Mouse (Mus musculus) left cerebral cortex, postnatal 14 days (tissue): ENCODE results near the gene Arxes2. TPM values are rescaled to one million over a fixed set of nuclear protein-coding genes. Genes with fewer than 3 reads are reported as not detected.
"Not testable (repeated sequence)": the region's sequence is repeated elsewhere in the genome, so short reads cannot be mapped to it uniquely, and the experiment has no call there.

Experiments
- DNase-seq, 2 experiments: peaks; one replicate each; pipeline ENCODE4 v3.0.0; 2021 to 2022; ENCODE audit warnings: low spot score in 2 of 2, mixed read lengths in 1 of 2
- intact Hi-C: fragments of 180-260 bp; cut with DNase I; formaldehyde crosslinking; loops from one replicate; pipeline ENCODE4 v1.15.1; 2025
- long read RNA-seq, 2 experiments: library from polyadenylated mRNA; stranded (forward); transcript quantifications; one replicate each; pipeline ENCODE4 v2.0.0; 2021
- total RNA-seq, 2 experiments: library from RNA; stranded (reverse); gene quantifications; 2 replicates each; pipeline ENCODE4 v1.2.3; 2021

Arxes2 gene
- 10 to 100 TPM; 77.8 to 96.9 TPM for total RNA-seq
- long read RNA-seq, experiment 1, transcript Arxes2-201 (1 exons, 1,532 nt) = major isoform, 101 of 101 reads
- long read RNA-seq, experiment 1, partial matches to known transcripts = 0 of 101 reads
- long read RNA-seq, experiment 1, other reads (novel, unspliced or antisense) = 0 of 101 reads
- long read RNA-seq, experiment 2, transcript Arxes2-201 (1 exons, 1,532 nt) = major isoform, 70 of 71 reads
- long read RNA-seq, experiment 2, partial matches to known transcripts = 0 of 71 reads
- long read RNA-seq, experiment 2, other reads (novel, unspliced or antisense) = 1 of 71 reads

DNA sequence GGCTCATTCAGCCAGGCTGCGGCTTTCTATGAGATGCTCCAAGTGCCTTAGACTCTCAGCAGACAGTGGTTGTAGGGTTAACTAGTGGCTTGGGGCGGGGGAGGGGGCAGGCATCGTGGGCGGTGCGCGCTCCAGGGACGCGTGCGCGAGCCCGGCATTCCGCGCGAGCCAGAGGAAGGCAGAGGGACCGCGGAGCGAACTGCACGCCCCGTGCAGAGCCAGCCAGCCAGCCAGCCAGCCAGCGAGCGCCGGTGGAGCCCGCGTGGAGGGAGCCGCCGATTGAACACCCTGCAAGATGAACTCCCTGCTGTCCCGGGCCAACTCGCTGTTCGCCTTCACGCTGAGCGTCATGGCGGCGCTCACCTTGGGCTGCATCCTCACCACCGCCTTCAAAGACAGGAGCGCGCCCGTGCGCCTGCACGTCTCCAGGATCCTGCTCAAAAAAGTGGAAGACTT, at the start of gene Arxes2:
TSS of gene Arxes2 (plus strand) at position 161 of the 456 bp plus-strand sequence.
- intact Hi-C loops = not testable (repeated sequence)
- peak in 1 of 2 experiments; percentile 9 for DNase-seq

GRCm38 (mm10) chrX:135948699-135949437, 44.8 kb upstream of the Arxes2 start:
- peak in 1 of 2 experiments; percentile 49 for DNase-seq
- intact Hi-C loops = no loop called here

- DNase-seq = no peak
- intact Hi-C loops = no loop called here
Measured at GRCm38 (mm10) chrX:135956988-135957690, 36.5 kb upstream of the Arxes2 start.

DNA sequence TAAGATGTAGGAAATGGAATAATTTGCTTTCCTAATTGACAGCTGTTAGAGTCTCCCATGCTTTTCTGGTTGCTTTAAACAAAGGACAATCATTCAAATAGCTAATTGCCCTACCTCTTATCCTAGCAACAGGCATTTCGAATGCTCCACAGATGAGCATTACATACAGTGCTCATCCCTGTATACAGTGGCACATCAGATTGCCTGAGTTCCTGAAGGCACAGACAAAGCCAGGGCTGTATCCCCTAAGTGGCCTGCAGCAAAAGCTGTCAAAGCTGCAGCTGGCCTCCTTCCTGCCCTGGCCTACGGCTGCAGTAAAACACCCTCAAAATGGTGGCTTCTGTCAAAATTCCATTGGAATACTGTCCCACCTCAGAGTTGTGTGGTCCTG, 35.9 kb upstream of the Arxes2 start:
- intact Hi-C loops = no loop called here
- DNase-seq = no peak

DNA sequence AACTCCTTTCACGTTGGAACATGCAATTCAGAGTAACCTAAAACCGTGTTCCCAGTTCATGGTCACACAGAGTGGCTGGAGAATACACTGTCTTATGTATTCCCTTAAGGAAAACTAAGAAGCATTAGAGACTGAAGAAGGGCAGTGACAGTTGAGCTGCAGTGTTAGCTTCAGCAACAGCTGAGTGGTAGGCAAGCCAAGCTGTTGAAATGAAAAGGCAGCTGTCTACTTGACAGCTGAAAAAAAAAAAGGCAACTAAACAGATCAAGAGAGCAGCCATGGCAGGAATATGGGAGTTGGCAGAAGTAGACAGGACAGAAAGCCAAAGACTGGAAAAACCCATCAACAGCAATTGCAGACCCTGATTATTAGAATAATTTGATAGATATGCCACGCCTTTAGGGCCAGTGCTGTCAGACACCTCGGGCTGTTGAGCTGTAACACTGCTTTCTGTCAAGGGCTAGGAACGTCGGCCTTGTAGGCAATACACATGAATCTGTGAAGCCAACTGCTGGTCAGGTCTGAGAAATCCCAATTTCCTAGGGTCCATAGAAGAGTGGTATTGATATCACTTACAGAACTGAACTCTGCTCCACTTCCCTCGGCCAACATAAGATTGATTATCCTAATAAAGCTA, 34.9 kb upstream of the Arxes2 start:
- intact Hi-C loops = no loop called here
- DNase-seq = no peak

- intact Hi-C loops = no loop called here
- no peak for DNase-seq
Measured at GRCm38 (mm10) chrX:135959536-135959935, 34.1 kb upstream of the Arxes2 start.

DNA sequence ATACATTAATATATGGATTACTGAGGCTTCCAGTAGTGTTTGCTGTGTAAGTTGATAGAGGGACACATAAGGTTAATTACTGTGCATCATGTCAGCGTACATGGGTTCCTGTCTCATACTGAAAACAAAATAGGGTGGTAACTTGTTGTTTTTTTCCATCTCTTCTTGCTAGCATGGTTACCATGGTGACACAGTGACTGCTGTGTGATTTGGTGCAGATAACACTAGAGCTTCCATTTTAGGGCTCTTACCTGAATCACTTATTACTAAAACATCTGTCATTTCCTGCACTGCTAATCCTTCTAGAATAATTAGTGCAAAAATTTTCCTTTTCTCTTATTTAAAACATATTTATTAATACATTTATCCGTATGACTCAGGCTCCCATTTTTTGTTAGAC, 31.3 kb upstream of the Arxes2 start:
- DNase-seq = no peak
- intact Hi-C loops = loop anchor here (5.0 kb wide), 1 partner anchor 155 kb away; no protein-coding TSS in a partner anchor

GRCm38 (mm10) chrX:135963130-135963529, 30.5 kb upstream of the Arxes2 start:
- intact Hi-C loops = loop anchor here (5.0 kb wide), 1 partner anchor 156 kb away; no protein-coding TSS in a partner anchor
- no peak for DNase-seq

DNA sequence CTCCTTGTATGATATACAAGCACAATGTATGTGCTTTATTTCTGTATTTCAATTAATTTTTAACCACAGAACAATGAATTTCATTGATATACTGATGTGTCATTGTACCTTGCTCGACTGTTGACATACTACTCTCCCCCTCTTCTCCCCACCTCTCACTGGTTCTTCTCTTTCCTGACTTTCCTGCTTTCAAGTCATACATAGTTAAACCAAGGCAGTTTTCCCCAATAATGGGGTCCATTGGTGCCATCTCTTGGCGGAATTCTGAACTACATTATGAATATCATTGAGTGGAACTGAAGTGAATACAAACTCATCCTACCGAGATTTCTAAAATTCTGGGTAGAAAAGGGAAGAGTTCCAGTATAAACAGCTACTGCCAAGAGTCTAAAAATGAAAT, 30.0 kb upstream of the Arxes2 start:
- intact Hi-C loops = loop anchor here (5.0 kb wide), 1 partner anchor 156 kb away; no protein-coding TSS in a partner anchor
- peak; percentile 74 to 84 for DNase-seq

- intact Hi-C loops = loop anchor here (10.0 kb wide), 1 partner anchor 229 kb away; the partner anchor contains the start of genes Armcx5 and Gprasp1
- no peak for DNase-seq
Measured at GRCm38 (mm10) chrX:135973597-135974423, 19.8 kb upstream of the Arxes2 start.

DNA sequence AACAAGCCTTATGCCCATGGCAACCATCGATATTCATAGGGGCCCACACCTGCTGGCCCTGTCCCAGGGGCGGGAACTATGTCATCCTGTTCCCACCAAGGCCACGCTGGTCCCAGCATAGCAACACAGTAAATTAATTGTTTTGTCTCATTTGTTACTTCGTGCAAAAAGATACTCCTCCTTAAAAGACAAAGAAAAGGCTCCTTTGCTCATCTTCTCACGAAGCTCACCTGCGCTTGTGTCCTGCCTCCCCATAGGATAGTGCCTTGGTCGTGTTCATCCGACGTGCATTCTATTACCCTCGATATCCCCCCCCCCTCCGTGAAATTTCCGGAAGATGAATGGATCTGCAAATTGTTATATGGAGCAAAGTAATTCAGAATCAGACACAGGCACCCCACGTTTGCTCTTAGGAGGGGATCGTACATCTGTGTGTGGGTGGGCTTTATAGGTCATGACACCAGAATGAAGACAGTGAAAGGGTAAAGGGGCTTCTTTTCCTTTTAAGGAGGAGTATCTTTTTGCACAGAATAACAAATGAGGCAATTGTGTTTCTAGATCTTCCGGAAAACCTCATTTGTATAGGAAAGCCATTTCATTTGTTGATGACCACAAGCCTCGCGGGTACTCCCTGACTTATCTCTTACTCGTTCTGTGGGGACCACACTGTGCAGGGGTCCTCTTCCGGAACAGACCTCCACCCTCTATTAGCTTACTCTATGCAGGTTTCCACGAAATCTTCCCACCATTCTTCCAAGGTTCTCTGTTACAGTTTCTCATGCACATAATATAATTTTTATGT, 19.0 kb upstream of the Arxes2 start:
- intact Hi-C loops = loop anchor here (10.0 kb wide), 1 partner anchor 230 kb away; the partner anchor contains the start of genes Armcx5 and Gprasp1

GRCm38 (mm10) chrX:135975226-135975552, 18.4 kb upstream of the Arxes2 start:
- DNase-seq = peak; percentile 83 to 88
- intact Hi-C loops = loop anchor here (10.0 kb wide), 1 partner anchor 230 kb away; the partner anchor contains the start of genes Armcx5 and Gprasp1

More for the DNA sequence above, 19.0 kb upstream of the Arxes2 start:
- DNase-seq = no peak

DNA sequence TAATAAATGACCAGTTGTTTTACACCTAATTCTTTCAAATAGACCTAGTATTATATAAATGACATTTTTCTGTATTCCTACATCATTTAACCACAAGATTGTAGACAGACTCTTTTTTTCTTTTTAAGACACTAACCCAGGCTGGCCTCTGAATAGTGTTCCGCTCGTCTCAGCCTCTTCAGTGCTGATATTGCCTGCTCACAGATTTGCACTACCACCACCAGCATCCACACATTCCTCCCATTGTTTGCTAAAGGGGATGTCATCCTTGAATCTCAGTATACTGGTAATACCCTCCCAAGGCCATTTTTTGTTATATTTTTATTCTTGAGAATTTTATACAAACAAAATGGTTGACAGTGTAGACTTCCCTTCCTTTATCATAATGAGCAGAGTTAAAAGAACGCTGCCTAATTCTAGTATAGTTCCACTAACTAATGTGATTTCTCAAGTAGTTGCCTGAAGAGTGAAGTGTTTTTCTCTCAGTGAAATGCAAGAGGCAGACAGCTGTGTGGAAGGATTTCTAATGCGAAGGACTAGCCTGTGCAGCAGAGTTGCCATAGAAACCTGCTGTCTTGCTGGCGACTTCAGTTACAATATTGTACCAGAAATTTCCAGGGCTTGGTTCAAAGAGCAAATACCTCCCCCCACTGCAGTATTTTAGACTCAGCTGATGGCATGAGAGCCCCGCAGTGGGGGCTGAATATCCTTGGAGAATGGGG, 8.9 kb upstream of the Arxes2 start:
- intact Hi-C loops = no loop called here
- peak; percentile 36 to 66 for DNase-seq

- intact Hi-C loops = no loop called here
- no peak for DNase-seq
Measured at GRCm38 (mm10) chrX:135986267-135986666, 7.4 kb upstream of the Arxes2 start.

- intact Hi-C loops = no loop called here
- DNase-seq = no peak
Measured at GRCm38 (mm10) chrX:135990661-135991060, 3.0 kb upstream of the Arxes2 start.

- intact Hi-C loops, DNase-seq: not testable (repeated sequence)
Measured at GRCm38 (mm10) chrX:135993192-135993594, 431 bp upstream of the Arxes2 start.

GRCm38 (mm10) chrX:136007199-136007843, 13.7 kb downstream of the Arxes2 start:
- intact Hi-C loops = no loop called here
- no peak for DNase-seq
